1 mouse cellular context compared by ENCODE assay signal in genomic region chr8:95593439-95594393, GRCm38 (mm10).
TF ChIP-seq lines count a peak whose summit lies in the region.

No protein-coding gene starts in this region.

TF ChIP-seq in MEL, 35 proteins besides CTCF, POLR2A, EP300 and RAD21 (continued from another document):
- TF ChIP-seq POLR2AphosphoS2 (IDR thresholded peaks at IDR 0.05; ENCODE audit: low read length) (no peak), CHD1 (IDR thresholded peaks at IDR 0.05; ENCODE audit: low read depth, low read length) (no peak), MAX (IDR thresholded peaks at IDR 0.05; ENCODE audit: low read length) (no peak), ETS1 (IDR thresholded peaks at IDR 0.05; ENCODE audit: low read depth, low read length) (no peak)
